Mouse (Mus musculus) midbrain, embryonic 12.5 days (tissue): ENCODE results near the gene Tspan9. TPM values are rescaled to one million over a fixed set of nuclear protein-coding genes. Genes with fewer than 3 reads are reported as not detected.

Experiments used
- ATAC-seq: fragments of 200-750 bp; cut with Nextera tagmentation; 2 replicates; pipeline ENCODE4 v1.8.0; 2017; ENCODE audit warnings: low read depth, moderate TSS enrichment, moderate library complexity; ENCODE audit not compliant: low FRiP score
- H3K27ac ChIP-seq: fragments of 300-500 bp; sonication (generic); replicated peaks from 2 replicates; pipeline ENCODE4 v1.5.1; 2016; ENCODE audit warnings: mild to moderate bottlenecking
- H3K27me3 ChIP-seq: fragments of 300-500 bp; sonication (generic); 2 replicates; pipeline ENCODE4 v1.6.1; 2016; ENCODE audit warnings: mild to moderate bottlenecking
- H3K36me3 ChIP-seq: fragments of 300-500 bp; sonication (generic); 2 replicates; pipeline ENCODE4 v1.6.1; 2016
- H3K4me1 ChIP-seq: fragments of 300-500 bp; sonication (generic); 2 replicates; pipeline ENCODE4 v1.6.1; 2016
- H3K4me2 ChIP-seq: fragments of 300-500 bp; sonication (generic); replicated peaks from 2 replicates; pipeline ENCODE4 v1.6.1; 2016; ENCODE audit warnings: mild to moderate bottlenecking, moderate library complexity
- H3K4me3 ChIP-seq: fragments of 300-500 bp; sonication (generic); 2 replicates; pipeline ENCODE4 v1.5.1; 2016; ENCODE audit warnings: mild to moderate bottlenecking
- H3K9ac ChIP-seq: fragments of 300-500 bp; sonication (generic); replicated peaks from 2 replicates; pipeline ENCODE4 v1.6.1; 2016; ENCODE audit warnings: mild to moderate bottlenecking, moderate library complexity
- H3K9me3 ChIP-seq: fragments of 300-500 bp; sonication (generic); 2 replicates; pipeline ENCODE4 v1.6.1; 2016; ENCODE audit warnings: mild to moderate bottlenecking
- WGBS: fragments of 180-500 bp; shearing (Covaris S2); methylation state at CpG from one replicate; pipeline ENCODE4 v1.1.7; 2016; 5-methylcytosine and 5-hydroxymethylcytosine counted together
- microRNA-seq: library from miRNA; unstranded; fragments of <30 nt; microRNA quantifications from one replicate; pipeline ENCODE4, GENCODE M21; 2017
- polyA plus RNA-seq: library from polyadenylated mRNA; unstranded; fragments of >200 nt; fragmentation: Nextera tagmentation; extraction: Ambion mirVana; gene quantifications from 2 replicates; pipeline ENCODE4 v1.2.1, GENCODE M21; 2016

Gene Tspan9
- polyA plus RNA-seq, 1 experiment from 2014 or later = 39.0 TPM

- WGBS = 88% methylated on average over 6 of the region's 6 CpGs
- H3K9ac ChIP-seq = no peak overlapping the region
- ATAC-seq = no peak
- H3K4me1 ChIP-seq = peaks cover 9% of the 10 kb centered on the region; the same call in 1 of the 2 replicates
- no peak overlapping the region for H3K4me3 ChIP-seq
- H3K4me2 ChIP-seq = no peak overlapping the region
- peaks cover 11% of the 10 kb centered on the region for H3K36me3 ChIP-seq
- no peak overlapping the region for H3K27ac ChIP-seq
- H3K9me3 ChIP-seq = no peaks in the 10 kb centered on the region; the same call in 1 of the 2 replicates
- peaks cover 11% of the 10 kb centered on the region; the same call in 1 of the 2 replicates for H3K27me3 ChIP-seq
These were observed 223.9 kb downstream of the Tspan9 start for GRCm38 (mm10) chr6:127919491-127919890.

- no peak overlapping the region for H3K9ac ChIP-seq
- H3K27ac ChIP-seq = no peak overlapping the region
- H3K4me2 ChIP-seq = no peak overlapping the region
- H3K36me3 ChIP-seq = peaks cover 15% of the 10 kb centered on the region
- WGBS = 78% methylated on average over 4 of the region's 4 CpGs
- ATAC-seq = no peak
- H3K27me3 ChIP-seq = peaks cover 11% of the 10 kb centered on the region; the same call in 1 of the 2 replicates
- peaks cover 9% of the 10 kb centered on the region; the same call in 1 of the 2 replicates for H3K4me1 ChIP-seq
- no peak overlapping the region for H3K4me3 ChIP-seq
- H3K9me3 ChIP-seq = no peaks in the 10 kb centered on the region; the same call in 1 of the 2 replicates
These were observed 225.7 kb downstream of the Tspan9 start for GRCm38 (mm10) chr6:127917712-127918111.

- ATAC-seq = no peak
- no peaks in the 10 kb centered on the region; the same call in 1 of the 2 replicates for H3K9me3 ChIP-seq
- H3K4me3 ChIP-seq = no peak overlapping the region
- peaks cover 9% of the 10 kb centered on the region; the same call in 1 of the 2 replicates for H3K4me1 ChIP-seq
- H3K4me2 ChIP-seq = no peak overlapping the region
- H3K27ac ChIP-seq = no peak overlapping the region
- no peak overlapping the region for H3K9ac ChIP-seq
- H3K27me3 ChIP-seq = peaks cover 7% of the 10 kb centered on the region; the same call in 1 of the 2 replicates
- peaks cover 15% of the 10 kb centered on the region for H3K36me3 ChIP-seq
- 62% methylated on average over 3 of the region's 3 CpGs for WGBS
These were observed 226.4 kb downstream of the Tspan9 start for GRCm38 (mm10) chr6:127916993-127917392.

GRCm38 (mm10) chr6:127912938-127913337 lies 230.5 kb downstream of the Tspan9 start:
- peaks cover 15% of the 10 kb centered on the region for H3K36me3 ChIP-seq
- H3K9me3 ChIP-seq = no peaks in the 10 kb centered on the region; the same call in 1 of the 2 replicates
- no peak for ATAC-seq
- no peak overlapping the region for H3K9ac ChIP-seq
- H3K4me2 ChIP-seq = no peak overlapping the region
- H3K4me1 ChIP-seq = 0 out of 2 replicates have a peak, but pooled peaks cover 5% of the 10 kb centered on the region
- H3K4me3 ChIP-seq = no peak overlapping the region
- 96% methylated on average over 3 of the region's 3 CpGs for WGBS
- no peak overlapping the region for H3K27ac ChIP-seq
- peaks cover 2% of the 10 kb centered on the region; the same call in 1 of the 2 replicates for H3K27me3 ChIP-seq

GRCm38 (mm10) chr6:127911687-127912086 lies 231.7 kb downstream of the Tspan9 start:
- no peak overlapping the region for H3K4me3 ChIP-seq
- WGBS = 67% methylated on average over 4 of the region's 4 CpGs
- H3K4me2 ChIP-seq = no peak overlapping the region
- no peaks in the 10 kb centered on the region for H3K27me3 ChIP-seq
- no peak overlapping the region for H3K9ac ChIP-seq
- peaks cover 15% of the 10 kb centered on the region for H3K36me3 ChIP-seq
- ATAC-seq = no peak
- no peaks in the 10 kb centered on the region; the same call in 1 of the 2 replicates for H3K9me3 ChIP-seq
- H3K27ac ChIP-seq = no peak overlapping the region
- H3K4me1 ChIP-seq = no peaks in the 10 kb centered on the region

Small RNAs within 50 kb of the gene (microRNA-seq; reads per million reads assigned to microRNA genes)
- gene Gm26338 = not detected

Other genes with a start within 250 kb of the Tspan9 start
- gene Tead4, start 157.2 kb upstream of the Tspan9 start, polyA plus RNA-seq = 0.93 and 1.5 TPM in 2 replicates
- 19.0 and 19.7 TPM in 2 replicates for gene Tulp3, start 212.3 kb upstream of the Tspan9 start, polyA plus RNA-seq
- 159 and 171 TPM in 2 replicates for gene Rhno1, start 219.3 kb upstream of the Tspan9 start, polyA plus RNA-seq
- 61.0 and 67.7 TPM in 2 replicates for gene Foxm1, start 219.4 kb upstream of the Tspan9 start, polyA plus RNA-seq
- gene Tex52, start 231.9 kb upstream of the Tspan9 start, polyA plus RNA-seq = 0.55 and 0.71 TPM in 2 replicates
- not detected in 2 replicates for gene Gm44596, start 231.9 kb upstream of the Tspan9 start, polyA plus RNA-seq